Mouse (Mus musculus) midbrain, embryonic 14.5 days (tissue): Measurements from ENCODE around the gene Dscam. TPM values are rescaled to one million over a fixed set of nuclear protein-coding genes. Genes with fewer than 3 reads are reported as not detected.

Source experiments
- ATAC-seq: fragments of 200-750 bp; cut with Nextera tagmentation; 2 replicates; pipeline ENCODE4 v1.8.0; 2017; ENCODE audit warnings: moderate number of reproducible peaks, moderate library complexity; ENCODE audit not compliant: low FRiP score, low TSS enrichment
- DNase-seq: peaks from one replicate; pipeline ENCODE4 v3.0.0-alpha.2; 2015
- H3K27ac ChIP-seq: fragments of 300-500 bp; sonication (generic); replicated peaks from 2 replicates; pipeline ENCODE4 v1.5.1; 2014; ENCODE audit warnings: mild to moderate bottlenecking, low read depth, low read length, moderate library complexity
- H3K27me3 ChIP-seq: fragments of 300-500 bp; sonication (generic); 2 replicates; pipeline ENCODE4 v1.6.1; 2014; ENCODE audit warnings: low read length, control low read depth, mixed read lengths; ENCODE audit not compliant: control insufficient read depth, insufficient read depth
- H3K36me3 ChIP-seq: fragments of 300-500 bp; sonication (generic); 2 replicates; pipeline ENCODE4 v1.6.1; 2014; ENCODE audit warnings: low read length, control low read depth; ENCODE audit not compliant: control insufficient read depth, insufficient read depth
- H3K4me1 ChIP-seq: fragments of 300-500 bp; sonication (generic); 2 replicates; pipeline ENCODE4 v1.6.1; 2014; ENCODE audit warnings: mild to moderate bottlenecking, antibody characterized with exemption, low read length, control low read depth; ENCODE audit not compliant: control insufficient read depth, insufficient read depth
- H3K4me2 ChIP-seq: fragments of 300-500 bp; sonication (generic); 2 replicates; pipeline ENCODE4 v1.6.1; 2014; ENCODE audit warnings: mild to moderate bottlenecking, low read length, moderate library complexity
- H3K4me3 ChIP-seq: fragments of 300-500 bp; sonication (generic); replicated peaks from 2 replicates; pipeline ENCODE4 v1.5.1; 2014; ENCODE audit warnings: low read depth, low read length
- H3K9ac ChIP-seq: fragments of 300-500 bp; sonication (generic); replicated peaks from 2 replicates; pipeline ENCODE4 v1.6.1; 2014; ENCODE audit warnings: mild to moderate bottlenecking, low read length, moderate library complexity
- H3K9me3 ChIP-seq: fragments of 300-500 bp; sonication (generic); 2 replicates; pipeline ENCODE4 v1.6.1; 2016; ENCODE audit warnings: low read length, control low read depth, mixed read lengths; ENCODE audit not compliant: control insufficient read depth
- WGBS: fragments of 180-500 bp; shearing (Covaris S2); extraction: QIAGEN DNeasy Blood & Tissue Kit; methylation state at CpG from one replicate; pipeline ENCODE4 v1.1.7; 2014; 5-methylcytosine and 5-hydroxymethylcytosine counted together
- polyA plus RNA-seq: library from polyadenylated mRNA; unstranded; fragments of >200 nt; fragmentation: Nextera tagmentation; extraction: Ambion mirVana; gene quantifications from 2 replicates; pipeline ENCODE4 v1.2.1, GENCODE M21; 2014

Dscam gene
- polyA plus RNA-seq, 1 experiment from 2014 or later = 24.7 TPM

DNA sequence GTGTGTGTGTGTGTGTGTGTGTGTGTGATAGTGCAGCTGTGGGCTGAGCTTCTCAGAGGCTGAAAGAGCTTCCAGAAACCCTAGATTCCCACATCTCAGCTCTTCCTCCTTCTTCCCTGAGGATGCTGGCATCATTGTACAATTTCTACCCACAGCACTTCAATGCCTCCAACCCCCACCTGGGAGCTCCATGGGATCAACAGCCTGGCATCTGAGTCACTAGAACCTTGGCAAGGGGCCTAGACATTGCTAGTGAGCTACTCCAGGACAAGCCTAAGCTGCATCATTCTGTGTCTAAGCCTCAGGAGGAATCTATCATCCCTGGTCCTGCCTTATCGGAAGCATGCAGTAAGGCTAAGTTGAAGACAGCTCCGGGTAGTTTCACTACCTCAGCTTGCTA, 73.8 kb downstream of the Dscam start:
- no peak overlapping the region for H3K4me2 ChIP-seq
- no peaks in the 10 kb centered on the region for H3K27me3 ChIP-seq
- ATAC-seq (no peak), DNase-seq (peak; percentile 23)
- no peaks in the 10 kb centered on the region for H3K9me3 ChIP-seq
- peaks cover 35% of the 10 kb centered on the region for H3K4me1 ChIP-seq
- H3K36me3 ChIP-seq = no peaks in the 10 kb centered on the region
- no peak overlapping the region for H3K9ac ChIP-seq
- WGBS = 84% methylated on average over 2 of the region's 2 CpGs
- no peak overlapping the region for H3K4me3 ChIP-seq
- no peak overlapping the region for H3K27ac ChIP-seq

DNA sequence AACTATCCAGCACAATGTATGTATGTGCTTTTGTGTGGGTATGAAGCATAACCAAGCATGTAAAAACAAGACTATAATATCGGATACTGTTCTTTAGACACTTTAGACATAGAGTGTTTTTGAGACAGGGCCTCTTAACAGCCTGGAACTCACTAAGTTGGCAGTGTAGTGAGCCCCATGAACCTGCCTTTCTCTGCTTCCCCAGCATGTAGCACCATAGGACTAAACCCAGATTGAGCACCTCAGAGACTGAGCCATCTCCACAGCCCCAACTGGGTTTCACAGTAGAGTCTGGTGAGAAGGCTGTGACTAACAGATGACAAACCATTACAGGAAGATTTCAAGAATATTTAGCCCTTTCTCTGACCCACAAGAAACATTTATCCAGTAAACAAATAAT, 75.1 kb downstream of the Dscam start:
- Histone ChIP-seq H3K9me3 (no peaks in the 10 kb centered on the region), H3K4me3 (no peak overlapping the region), H3K4me1 (peaks cover 34% of the 10 kb centered on the region), H3K27me3 (no peaks in the 10 kb centered on the region), H3K27ac (no peak overlapping the region), H3K4me2 (no peak overlapping the region), H3K36me3 (no peaks in the 10 kb centered on the region), H3K9ac (no peak overlapping the region)
- no peak for ATAC-seq
- WGBS = 93% methylated on average over 1 of the region's 1 CpGs
- no peak for DNase-seq

DNA sequence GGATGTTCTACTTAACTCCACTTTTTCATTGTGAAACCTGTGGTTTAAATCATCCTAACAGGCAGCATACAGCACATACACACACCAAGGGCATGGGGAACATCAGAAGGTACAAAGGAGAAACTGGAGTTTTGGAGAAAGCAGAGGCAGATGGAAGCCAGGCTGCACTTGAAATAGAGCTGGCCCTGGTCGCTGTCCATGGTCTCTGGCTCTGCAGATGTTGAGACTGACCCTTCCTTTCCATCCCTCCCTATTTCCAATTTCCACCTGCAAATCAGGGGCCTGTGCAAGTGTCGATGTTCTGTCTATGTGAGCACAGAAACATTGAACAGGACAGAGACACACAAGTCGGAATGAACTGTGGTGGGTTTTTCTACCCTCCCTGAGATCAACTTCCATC, 81.2 kb downstream of the Dscam start:
- Histone ChIP-seq H3K27ac (no peak overlapping the region), H3K27me3 (no peaks in the 10 kb centered on the region), H3K4me3 (no peak overlapping the region), H3K9ac (no peak overlapping the region), H3K36me3 (no peaks in the 10 kb centered on the region), H3K9me3 (no peaks in the 10 kb centered on the region), H3K4me2 (no peak overlapping the region), H3K4me1 (no peaks in the 10 kb centered on the region)
- ATAC-seq (no peak), DNase-seq (no peak)
- 68% methylated on average over 3 of the region's 3 CpGs for WGBS

DNA sequence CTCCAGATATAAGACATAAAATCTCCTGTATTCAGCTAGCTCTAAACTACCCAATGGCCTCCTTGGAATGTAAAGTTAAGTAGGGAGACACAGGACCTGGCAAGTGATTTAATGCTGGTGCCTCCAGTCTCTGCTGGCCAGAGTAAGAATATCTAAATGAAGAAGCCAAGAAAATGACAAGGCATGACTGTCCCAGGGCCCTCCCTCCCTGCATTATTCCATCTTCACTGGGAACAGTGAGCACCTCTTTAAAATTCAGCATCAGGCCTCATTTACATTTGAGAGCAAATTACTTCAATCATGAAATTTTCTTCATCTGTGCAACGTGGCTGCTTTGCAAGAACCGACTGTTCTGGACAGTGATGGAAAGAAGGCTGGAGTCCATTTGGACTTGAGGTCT, 86.9 kb downstream of the Dscam start:
- H3K27ac ChIP-seq = no peak overlapping the region
- DNase-seq = no peak

DNA sequence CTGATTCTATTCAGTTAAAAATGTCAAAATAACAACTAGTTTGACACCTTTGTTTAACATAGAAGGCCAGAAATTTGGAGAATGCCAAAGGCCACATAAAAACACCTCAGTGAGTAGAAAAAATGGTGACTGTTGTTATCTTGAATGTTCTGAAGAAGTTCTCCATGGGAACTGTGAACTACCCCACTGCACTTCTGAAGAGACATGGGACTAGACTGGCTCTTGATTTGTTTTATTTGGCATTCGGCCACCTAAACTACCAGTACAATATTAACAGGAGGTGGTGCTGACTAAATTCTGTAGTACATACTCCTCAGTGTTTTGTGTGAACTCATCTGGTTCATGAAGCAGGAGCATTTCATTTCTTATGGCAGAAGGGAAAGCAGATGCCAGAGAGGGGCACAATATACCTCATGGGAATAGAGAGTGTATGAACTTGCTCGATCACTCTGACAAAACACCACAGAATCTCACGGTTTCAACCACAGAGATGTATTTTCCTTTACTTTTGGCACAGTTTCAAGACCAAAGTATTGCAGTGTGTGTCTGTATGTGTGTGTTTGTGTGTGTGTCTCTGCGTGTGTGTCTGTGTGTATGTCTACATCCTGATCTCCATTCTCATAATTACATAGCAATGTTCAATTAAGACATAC, 94.5 kb downstream of the Dscam start:
- H3K36me3 ChIP-seq = no peaks in the 10 kb centered on the region
- ATAC-seq (no peak), DNase-seq (no peak)

More for the DNA sequence above, 86.9 kb downstream of the Dscam start:
- no peak overlapping the region for H3K9ac ChIP-seq
- H3K36me3 ChIP-seq = no peaks in the 10 kb centered on the region
- H3K4me3 ChIP-seq = no peak overlapping the region
- H3K9me3 ChIP-seq = no peaks in the 10 kb centered on the region
- no peaks in the 10 kb centered on the region for H3K27me3 ChIP-seq
- ATAC-seq = no peak
- 52% methylated on average over 2 of the region's 2 CpGs for WGBS
- no peaks in the 10 kb centered on the region for H3K4me1 ChIP-seq
- no peak overlapping the region for H3K4me2 ChIP-seq

DNA sequence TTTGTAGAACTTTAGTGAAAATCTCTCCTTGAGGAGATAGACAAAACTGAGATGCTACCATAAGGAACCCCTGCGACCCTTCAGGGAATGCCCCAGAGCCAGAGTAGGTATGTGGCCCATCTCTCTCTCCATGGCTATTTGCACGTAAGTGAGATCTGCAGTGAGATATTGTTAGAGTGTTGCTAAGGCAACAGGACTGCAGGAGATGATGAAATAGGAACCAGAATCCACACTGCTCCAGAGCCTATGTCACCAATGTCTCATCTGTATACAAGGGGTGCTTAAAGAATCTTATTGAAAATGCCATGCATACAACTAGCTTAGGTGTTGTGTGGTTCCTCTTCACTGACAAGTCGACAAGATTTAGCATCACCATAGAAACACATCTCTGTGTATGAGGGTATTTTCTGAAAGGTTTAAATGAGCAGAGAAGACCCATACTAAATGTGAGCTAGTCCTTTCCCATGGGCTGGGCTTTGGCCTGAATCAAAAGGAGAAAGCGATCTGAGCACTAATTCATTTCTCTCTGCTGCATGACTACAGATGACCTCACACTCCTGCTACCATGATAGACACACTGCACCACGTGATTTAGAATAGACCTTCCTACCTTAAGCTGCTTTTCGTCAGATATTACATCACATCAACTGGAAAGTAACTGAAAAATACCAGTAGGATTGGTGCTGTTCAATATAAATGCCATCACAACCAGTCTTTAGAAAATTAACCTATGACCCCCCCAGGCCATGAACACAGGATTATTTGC, 95.2 kb downstream of the Dscam start:
- Histone ChIP-seq H3K27ac (no peak overlapping the region), H3K9ac (no peak overlapping the region), H3K36me3 (no peaks in the 10 kb centered on the region), H3K4me2 (no peak overlapping the region), H3K27me3 (no peaks in the 10 kb centered on the region), H3K4me3 (no peak overlapping the region), H3K4me1 (no peaks in the 10 kb centered on the region), H3K9me3 (no peaks in the 10 kb centered on the region)
- WGBS = 68% methylated on average over 6 of the region's 6 CpGs
- peak; percentile 16 for DNase-seq
- no peak for ATAC-seq

More for the DNA sequence above, 94.5 kb downstream of the Dscam start:
- Histone ChIP-seq H3K4me3 (no peak overlapping the region), H3K9me3 (no peaks in the 10 kb centered on the region), H3K27ac (no peak overlapping the region), H3K9ac (no peak overlapping the region), H3K4me2 (no peak overlapping the region), H3K4me1 (no peaks in the 10 kb centered on the region), H3K27me3 (no peaks in the 10 kb centered on the region)
- WGBS = 90% methylated on average over 4 of the region's 4 CpGs

DNA sequence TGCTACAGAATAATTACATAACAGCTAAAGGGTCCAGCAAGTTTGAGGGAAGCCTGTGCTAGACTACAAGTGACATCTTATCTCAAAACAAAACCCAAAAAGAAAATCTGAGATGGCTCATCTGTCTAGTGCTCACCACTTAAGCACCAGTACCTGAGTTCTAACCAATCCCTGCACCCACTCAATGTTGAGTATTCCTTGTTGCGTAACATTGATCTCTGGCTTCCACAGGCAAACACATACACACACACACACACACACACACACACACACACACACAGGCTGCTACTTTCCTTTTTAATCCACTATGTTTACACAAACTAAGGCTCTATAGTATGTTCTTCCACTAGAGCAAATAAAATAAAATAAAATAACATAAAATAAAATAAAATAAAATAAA, 96.7 kb downstream of the Dscam start:
- no peak overlapping the region for H3K4me2 ChIP-seq

DNA sequence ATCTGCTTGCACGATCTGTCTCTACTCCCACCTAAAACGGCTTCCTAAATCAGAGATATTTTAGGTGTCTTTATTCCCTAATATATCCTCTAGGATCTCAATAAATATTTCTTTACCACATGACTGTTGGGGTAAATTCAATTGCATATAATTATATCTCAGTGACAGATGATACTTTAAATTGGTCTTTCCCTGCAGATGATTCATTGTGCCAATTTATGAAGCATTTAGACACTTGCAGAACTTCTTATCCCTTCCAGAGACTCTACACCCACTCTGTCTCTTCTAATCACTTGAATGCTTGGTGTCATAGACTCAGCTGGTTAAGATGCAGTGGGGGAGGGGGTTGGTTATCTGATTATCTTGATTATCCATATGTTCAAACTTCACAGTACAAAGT, 97.9 kb downstream of the Dscam start:
- no peak for ATAC-seq
- WGBS = 96% methylated on average over 2 of the region's 2 CpGs
- no peaks in the 10 kb centered on the region for H3K9me3 ChIP-seq

More for the DNA sequence above, 96.7 kb downstream of the Dscam start:
- no peaks in the 10 kb centered on the region for H3K36me3 ChIP-seq
- H3K27me3 ChIP-seq = no peaks in the 10 kb centered on the region
- H3K9me3 ChIP-seq = no peaks in the 10 kb centered on the region
- no peak overlapping the region for H3K27ac ChIP-seq
- H3K9ac ChIP-seq = no peak overlapping the region
- WGBS = 94% methylated on average over 1 of the region's 1 CpGs
- H3K4me3 ChIP-seq = no peak overlapping the region
- no peaks in the 10 kb centered on the region for H3K4me1 ChIP-seq
- DNase-seq (no peak), ATAC-seq (no peak)

DNA sequence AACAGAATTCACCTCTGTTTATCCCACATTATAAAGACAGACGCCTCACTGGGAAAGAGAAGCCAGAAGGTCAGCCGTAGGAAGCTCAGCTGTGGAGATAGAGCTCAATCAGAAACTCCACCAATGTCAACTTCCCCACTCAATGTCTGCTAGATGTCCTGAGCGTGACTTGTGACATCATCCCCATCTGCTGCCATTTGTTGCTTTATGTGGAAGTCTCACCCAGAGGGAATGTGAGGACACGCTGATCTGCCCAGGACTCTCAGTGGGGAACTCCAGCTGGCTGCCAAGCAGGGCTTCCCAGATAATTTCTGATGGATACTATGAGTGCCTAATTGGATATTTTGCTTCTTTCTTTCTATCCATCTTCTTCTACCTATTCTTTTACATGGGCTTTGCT, 103.7 kb downstream of the Dscam start:
- Histone ChIP-seq H3K9ac (no peak overlapping the region), H3K9me3 (no peaks in the 10 kb centered on the region), H3K4me1 (no peaks in the 10 kb centered on the region), H3K27me3 (no peaks in the 10 kb centered on the region), H3K4me3 (no peak overlapping the region), H3K4me2 (no peak overlapping the region), H3K27ac (no peak overlapping the region), H3K36me3 (no peaks in the 10 kb centered on the region)
- ATAC-seq (no peak), DNase-seq (no peak)
- 70% methylated on average over 4 of the region's 4 CpGs for WGBS

More for the DNA sequence above, 97.9 kb downstream of the Dscam start:
- Histone ChIP-seq H3K27me3 (no peaks in the 10 kb centered on the region), H3K4me3 (no peak overlapping the region), H3K36me3 (no peaks in the 10 kb centered on the region), H3K4me1 (no peaks in the 10 kb centered on the region), H3K27ac (no peak overlapping the region), H3K4me2 (no peak overlapping the region), H3K9ac (no peak overlapping the region)
- DNase-seq = no peak
